Mouse (Mus musculus) CH12.LX (cell line): ENCODE measurements around the gene Naa25.

Experiments used
- CHD2 ChIP-seq: IDR thresholded peaks from 2 replicates; pipeline ENCODE4 v1.6.1; 2011; ENCODE audit warnings: low read length, improper control_type of control experiment
- CTCF ChIP-seq, 2 experiments: IDR thresholded peaks in 1 of 2; conservative IDR thresholded peaks in 1 of 2; 2 replicates each; pipeline ENCODE4 v1.5.1; 2011 to 2012; ENCODE audit warnings: low read depth in 2 of 2, low read length in 2 of 2, improper control_type of control experiment in 1 of 2, inconsistent platforms in 1 of 2, mild to moderate bottlenecking in 1 of 2, moderate library complexity in 1 of 2
- E2F4 ChIP-seq: IDR thresholded peaks from 2 replicates; pipeline ENCODE4 v1.6.1; 2011; ENCODE audit warnings: low read depth, low read length, improper control_type of control experiment; ENCODE audit not compliant: insufficient replicate concordance
- EP300 ChIP-seq: IDR thresholded peaks from 2 replicates; pipeline ENCODE4 v1.6.1; 2011; ENCODE audit warnings: low read length, improper control_type of control experiment
- ETS1 ChIP-seq: conservative IDR thresholded peaks from 2 replicates; pipeline ENCODE4 v1.6.1; 2012; ENCODE audit warnings: low read depth, mild to moderate bottlenecking, inconsistent platforms, low read length, improper control_type of control experiment, moderate library complexity
- GABPA ChIP-seq: IDR thresholded peaks from 2 replicates; pipeline ENCODE4 v1.6.1; 2012; ENCODE audit warnings: low read depth, low read length, improper control_type of control experiment, inconsistent platforms; ENCODE audit not compliant: insufficient replicate concordance
- KAT2A ChIP-seq: IDR thresholded peaks from 2 replicates; pipeline ENCODE4 v1.6.1; 2012; ENCODE audit warnings: low read length, improper control_type of control experiment, inconsistent platforms; ENCODE audit not compliant: insufficient replicate concordance
- POLR2A ChIP-seq: IDR thresholded peaks from 2 replicates; pipeline ENCODE4 v1.6.1; 2011; ENCODE audit warnings: low read depth, mild to moderate bottlenecking, improper control_type of control experiment, low read length
- SIN3A ChIP-seq: IDR thresholded peaks from 2 replicates; pipeline ENCODE4 v1.6.1; 2012; ENCODE audit warnings: low read length, improper control_type of control experiment, inconsistent platforms
- SMC3 ChIP-seq: IDR thresholded peaks from 2 replicates; pipeline ENCODE4 v1.6.1; 2011; ENCODE audit warnings: low read depth, low read length, improper control_type of control experiment
- USF1 ChIP-seq: IDR thresholded peaks from 2 replicates; pipeline ENCODE4 v1.6.1; 2014; ENCODE audit warnings: low read depth, mild to moderate bottlenecking, inconsistent platforms, low read length, improper control_type of control experiment
- ZC3H11A ChIP-seq: IDR thresholded peaks from 2 replicates; pipeline ENCODE4 v1.6.1; 2012; ENCODE audit warnings: low read depth, mild to moderate bottlenecking, inconsistent platforms, low read length, improper control_type of control experiment
- ZKSCAN1 ChIP-seq: IDR thresholded peaks from 2 replicates; pipeline ENCODE4 v1.6.1; 2012; ENCODE audit warnings: low read depth, inconsistent platforms, low read length, improper control_type of control experiment, borderline replicate concordance

DNA sequence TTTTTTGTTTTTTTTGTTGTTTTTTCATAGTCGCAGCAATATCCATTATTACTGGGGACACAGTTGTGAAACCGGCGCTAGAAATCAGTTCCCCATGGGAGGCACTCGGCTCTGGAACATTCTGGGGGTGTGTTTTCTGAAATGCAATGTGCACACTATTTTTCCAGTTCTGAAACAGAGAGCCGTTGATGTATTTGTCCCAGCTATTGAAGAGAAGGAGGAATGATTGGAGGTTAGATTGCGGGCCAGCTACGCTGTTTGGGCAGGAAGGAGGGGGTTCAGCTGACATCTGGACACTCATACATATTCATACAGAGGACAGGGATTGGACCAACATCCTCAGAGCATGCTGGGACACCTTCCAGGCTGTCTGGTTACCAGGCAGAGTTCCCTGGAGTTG lies 8.6 kb upstream of the Naa25 start:
- TF ChIP-seq KAT2A (no peak), POLR2A (no peak), E2F4 (no peak), SIN3A (no peak), SMC3 (no peak), EP300 (no peak), ZKSCAN1 (no peak), CTCF (conservative IDR thresholded peaks at IDR 0.05 in 1 of 2, IDR thresholded peaks at IDR 0.05 in 1 of 2; ENCODE audit: low read depth in 2 of 2, low read length in 2 of 2) (no peak), GABPA (no peak), ZC3H11A (no peak), CHD2 (no peak), USF1 (no peak), ETS1 (no peak)
